Mouse (Mus musculus) forebrain, embryonic 15.5 days (tissue): ENCODE measurements around the gene Gm20661. TPM values are rescaled to one million over a fixed set of nuclear protein-coding genes. Genes with fewer than 3 reads are reported as not detected.

ENCODE experiments used
- ATAC-seq: fragments of 200-750 bp; cut with Nextera tagmentation; replicated peaks from 2 replicates; pipeline ENCODE4 v1.8.0; 2017; ENCODE audit warnings: mild to moderate bottlenecking, moderate TSS enrichment, moderate library complexity
- H3K27ac ChIP-seq: fragments of 300-500 bp; sonication (generic); replicated peaks from 2 replicates; pipeline ENCODE4 v1.5.1; 2015; ENCODE audit warnings: mild to moderate bottlenecking, inconsistent platforms
- H3K27me3 ChIP-seq: fragments of 300-500 bp; sonication (generic); 2 replicates; pipeline ENCODE4 v1.6.1; 2015; ENCODE audit warnings: inconsistent platforms
- H3K36me3 ChIP-seq: fragments of 300-500 bp; sonication (generic); 2 replicates; pipeline ENCODE4 v1.6.1; 2015; ENCODE audit warnings: mild to moderate bottlenecking, inconsistent platforms
- H3K4me1 ChIP-seq: fragments of 300-500 bp; sonication (generic); 2 replicates; pipeline ENCODE4 v1.6.1; 2015; ENCODE audit warnings: inconsistent platforms
- H3K4me2 ChIP-seq: fragments of 300-500 bp; sonication (generic); replicated peaks from 2 replicates; pipeline ENCODE4 v1.6.1; 2015; ENCODE audit warnings: mild to moderate bottlenecking, inconsistent platforms
- H3K4me3 ChIP-seq: fragments of 300-500 bp; sonication (generic); 2 replicates; pipeline ENCODE4 v1.5.1; 2015; ENCODE audit warnings: mild to moderate bottlenecking, inconsistent platforms
- H3K9ac ChIP-seq: fragments of 300-500 bp; sonication (generic); replicated peaks from 2 replicates; pipeline ENCODE4 v1.6.1; 2015; ENCODE audit warnings: mild to moderate bottlenecking, inconsistent platforms
- H3K9me3 ChIP-seq: fragments of 300-500 bp; sonication (generic); 2 replicates; pipeline ENCODE4 v1.6.1; 2016; ENCODE audit warnings: inconsistent platforms
- WGBS: fragments of 180-500 bp; shearing (Covaris S2); methylation state at CpG from one replicate; pipeline ENCODE4 v1.1.7; 2015; ENCODE audit warnings: mixed read lengths; 5-methylcytosine and 5-hydroxymethylcytosine counted together
- polyA plus RNA-seq: library from polyadenylated mRNA; unstranded; fragments of >200 nt; fragmentation: Nextera tagmentation; extraction: Ambion mirVana; gene quantifications from 2 replicates; pipeline ENCODE4 v1.2.1, GENCODE M21; 2015

The Gm20661 gene
- polyA plus RNA-seq, 1 experiment from 2014 or later, result 0.83 TPM

- Histone ChIP-seq H3K9me3 (no peaks in the 10 kb centered on the region), H3K4me3 (no peak overlapping the region), H3K9ac (no peak overlapping the region), H3K27ac (no peak overlapping the region), H3K27me3 (no peaks in the 10 kb centered on the region), H3K36me3 (no peaks in the 10 kb centered on the region), H3K4me1 (no peaks in the 10 kb centered on the region), H3K4me2 (no peak overlapping the region)
- ATAC-seq, result no peak
- 91% methylated on average over 5 of the region's 5 CpGs for WGBS
Observed at GRCm38 (mm10) chr9:107970311-107970710, 12.5 kb upstream of the Gm20661 start.

DNA sequence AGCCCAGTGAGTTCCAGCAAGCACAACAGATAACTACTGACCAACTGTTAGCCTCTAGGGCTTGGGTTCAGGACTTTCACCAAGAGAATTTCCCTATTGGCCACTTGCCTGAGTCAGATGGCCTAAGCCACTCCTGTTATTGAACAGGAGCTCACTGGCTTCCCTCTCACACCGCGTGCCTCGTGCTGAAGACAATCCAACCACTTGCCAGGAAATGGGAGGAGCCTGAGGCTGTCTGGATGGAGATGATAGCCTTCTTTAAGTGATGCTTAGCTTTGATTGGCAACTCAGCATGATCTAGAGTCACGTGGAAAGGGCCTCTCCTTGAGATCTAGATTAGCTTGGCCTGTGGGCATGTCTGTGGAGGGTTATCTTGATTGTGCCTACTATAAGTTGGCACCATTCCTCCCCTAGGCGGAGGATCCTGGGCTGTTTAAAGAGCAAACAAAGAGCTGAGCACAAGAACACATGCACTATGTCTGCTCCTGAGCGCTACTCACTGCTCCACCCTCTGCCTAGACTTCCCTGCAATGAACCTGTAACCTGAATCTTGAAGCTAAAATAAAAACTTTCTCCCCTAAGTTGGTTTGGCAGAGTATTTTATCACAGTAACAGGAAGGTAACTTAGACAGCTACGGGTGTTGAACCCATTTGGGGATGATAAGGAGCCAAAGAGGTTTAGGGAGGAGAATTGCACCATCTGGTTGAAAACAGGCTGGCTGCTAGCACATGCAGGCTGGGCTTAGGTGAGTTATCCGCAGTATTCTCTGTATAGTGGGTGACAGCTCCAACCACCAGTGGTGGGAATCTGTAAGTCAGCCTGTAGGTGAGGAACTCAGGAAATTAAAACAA is 10.9 kb upstream of the Gm20661 start:
- H3K9me3 ChIP-seq, result no peaks in the 10 kb centered on the region
- no peak for ATAC-seq
- no peak overlapping the region for H3K27ac ChIP-seq
- H3K4me3 ChIP-seq, result no peak overlapping the region
- H3K4me2 ChIP-seq, result no peak overlapping the region
- no peaks in the 10 kb centered on the region for H3K27me3 ChIP-seq
- H3K36me3 ChIP-seq, result no peaks in the 10 kb centered on the region
- no peaks in the 10 kb centered on the region for H3K4me1 ChIP-seq
- H3K9ac ChIP-seq, result no peak overlapping the region
- 87% methylated on average over 8 of the region's 8 CpGs for WGBS

- Histone ChIP-seq H3K27ac (no peak overlapping the region), H3K27me3 (no peaks in the 10 kb centered on the region), H3K9me3 (no peaks in the 10 kb centered on the region), H3K36me3 (no peaks in the 10 kb centered on the region), H3K4me3 (no peak overlapping the region), H3K9ac (no peak overlapping the region), H3K4me2 (no peak overlapping the region), H3K4me1 (no peaks in the 10 kb centered on the region)
- ATAC-seq, result no peak
- WGBS, result 87% methylated on average over 10 of the region's 10 CpGs
Observed at GRCm38 (mm10) chr9:107974491-107975171, 8.2 kb upstream of the Gm20661 start.

GRCm38 (mm10) chr9:107975399-107976386 is 7.2 kb upstream of the Gm20661 start, which contains the start of gene Uba7:
Gene Uba7, plus strand, starts transcription at chr9:107975505.
- Histone ChIP-seq H3K9me3 (no peaks in the 10 kb centered on the region), H3K4me3 (no peak within 1 kb of the TSS), H3K9ac (no peak within 1 kb of the TSS), H3K36me3 (no peaks in the 10 kb centered on the region), H3K27me3 (no peaks in the 10 kb centered on the region), H3K27ac (no peak within 1 kb of the TSS), H3K4me2 (no peak within 1 kb of the TSS), H3K4me1 (no peaks in the 10 kb centered on the region)
- 74% methylated on average over 12 of the region's 12 CpGs for WGBS
- ATAC-seq, result no peak

DNA sequence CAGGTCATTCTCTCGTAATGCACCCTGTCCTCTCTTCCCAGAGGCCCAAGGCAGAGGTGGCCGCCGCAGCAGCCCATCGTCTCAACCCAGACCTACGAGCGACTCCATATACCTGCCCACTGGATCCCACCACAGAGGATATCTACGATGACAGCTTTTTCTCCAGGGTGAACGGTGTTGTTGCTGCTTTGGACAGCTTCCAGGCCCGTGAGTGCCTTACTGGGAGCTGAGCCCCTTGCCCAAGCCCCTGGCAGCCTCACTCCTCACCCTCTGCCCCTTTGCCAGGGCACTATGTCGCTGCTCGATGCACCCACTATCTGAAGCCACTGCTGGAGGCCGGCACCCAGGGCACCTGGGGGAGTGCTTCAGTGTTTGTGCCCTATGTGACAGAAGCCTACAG is 4.0 kb upstream of the Gm20661 start:
- no peak for ATAC-seq
- WGBS, result 88% methylated on average over 12 of the region's 12 CpGs
- H3K4me3 ChIP-seq, result no peak overlapping the region
- H3K27me3 ChIP-seq, result no peaks in the 10 kb centered on the region
- no peaks in the 10 kb centered on the region for H3K9me3 ChIP-seq
- peaks cover 18% of the 10 kb centered on the region for H3K4me1 ChIP-seq
- H3K4me2 ChIP-seq, result no peak overlapping the region
- H3K27ac ChIP-seq, result no peak overlapping the region
- H3K9ac ChIP-seq, result no peak overlapping the region
- no peaks in the 10 kb centered on the region for H3K36me3 ChIP-seq

GRCm38 (mm10) chr9:107981684-107982605 is 913 bp upstream of the Gm20661 start:
- Histone ChIP-seq H3K4me3 (no peak overlapping the region), H3K9me3 (no peaks in the 10 kb centered on the region), H3K4me1 (peaks cover 34% of the 10 kb centered on the region), H3K27ac (peak overlapping the region; percentile 46), H3K36me3 (no peaks in the 10 kb centered on the region), H3K4me2 (no peak overlapping the region), H3K27me3 (no peaks in the 10 kb centered on the region; the same call in 1 of the 2 replicates), H3K9ac (no peak overlapping the region)
- no peak for ATAC-seq
- WGBS, result 59% methylated on average over 7 of the region's 7 CpGs

- ATAC-seq, result no peak
- Histone ChIP-seq H3K27me3 (no peaks in the 10 kb centered on the region; the same call in 1 of the 2 replicates), H3K36me3 (no peaks in the 10 kb centered on the region), H3K9ac (no peak overlapping the region), H3K4me3 (no peak overlapping the region), H3K4me2 (0 out of 2 replicates have a peak overlapping the region, but pooled peaks have one; percentile 15), H3K27ac (peak overlapping the region; percentile 46), H3K9me3 (no peaks in the 10 kb centered on the region), H3K4me1 (peaks cover 34% of the 10 kb centered on the region)
- 45% methylated on average over 4 of the region's 4 CpGs for WGBS
Observed at GRCm38 (mm10) chr9:107983421-107983890, 598 bp downstream of the Gm20661 start.

DNA sequence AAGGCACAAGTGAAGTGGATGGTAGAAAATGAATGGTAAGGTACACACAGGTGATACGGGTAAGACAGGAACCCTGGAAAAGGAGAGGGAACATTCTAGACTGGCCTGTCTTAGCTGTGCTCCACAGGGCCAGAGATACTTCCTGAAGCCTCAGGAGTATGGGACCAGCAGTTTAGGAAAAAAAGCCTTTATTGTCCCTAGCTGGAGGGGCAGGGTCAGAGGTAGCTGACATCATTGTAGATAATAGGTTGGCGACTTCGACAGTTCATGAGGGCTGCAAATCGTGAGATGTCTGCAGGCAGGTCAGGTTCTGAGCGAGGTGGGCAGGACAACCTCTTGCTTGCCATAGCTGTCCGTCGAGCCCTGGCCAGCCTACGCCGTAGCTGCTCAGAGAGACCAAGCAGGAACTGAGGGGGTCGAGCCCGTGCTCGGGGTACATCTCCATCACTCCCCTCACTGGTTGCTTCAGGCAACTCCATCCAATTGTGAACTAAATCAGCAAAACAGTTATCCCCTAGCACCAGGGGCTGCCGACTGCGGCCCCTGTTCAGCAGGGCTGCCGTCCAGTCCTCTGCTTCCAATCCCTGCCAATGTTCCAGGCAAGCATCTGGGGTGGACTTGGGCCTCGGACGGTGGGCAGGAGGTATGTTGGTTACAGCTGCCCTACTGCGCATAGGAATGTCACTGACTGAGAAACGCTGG is 1.3 kb downstream of the Gm20661 start:
- Histone ChIP-seq H3K27ac (no peak overlapping the region), H3K9ac (no peak overlapping the region), H3K4me3 (no peak overlapping the region), H3K4me2 (peak overlapping the region; percentile 67), H3K9me3 (no peaks in the 10 kb centered on the region), H3K4me1 (peaks cover 34% of the 10 kb centered on the region), H3K36me3 (no peaks in the 10 kb centered on the region), H3K27me3 (no peaks in the 10 kb centered on the region; the same call in 1 of the 2 replicates)
- WGBS, result 80% methylated on average over 19 of the region's 19 CpGs
- ATAC-seq, result no peak

DNA sequence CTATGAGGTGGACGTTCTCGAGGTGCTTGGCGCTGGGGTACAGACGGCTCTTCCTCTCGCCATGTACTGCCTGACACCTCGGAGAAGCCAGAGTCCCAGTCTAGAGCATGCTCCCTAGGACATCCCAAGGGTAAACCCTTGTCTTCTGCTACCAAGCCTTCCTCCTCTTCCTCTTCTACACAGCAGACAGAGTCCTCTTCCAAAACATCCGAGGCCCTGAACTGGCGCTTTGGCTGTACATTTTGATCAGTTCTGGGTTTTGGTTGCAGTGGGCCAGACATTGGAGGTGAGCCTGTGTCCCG is 1.8 kb downstream of the Gm20661 start:
- ATAC-seq, result no peak
- H3K27ac ChIP-seq, result peak overlapping the region; percentile 28; the same call in 1 of the 2 replicates

More for the DNA sequence above, 1.8 kb downstream of the Gm20661 start:
- Histone ChIP-seq H3K27me3 (no peaks in the 10 kb centered on the region; the same call in 1 of the 2 replicates), H3K4me3 (peak overlapping the region; percentile 53), H3K4me1 (peaks cover 34% of the 10 kb centered on the region), H3K9me3 (no peaks in the 10 kb centered on the region), H3K36me3 (no peaks in the 10 kb centered on the region), H3K4me2 (peak overlapping the region; percentile 67), H3K9ac (peak overlapping the region; percentile 44; the same call in 1 of the 2 replicates)
- 68% methylated on average over 9 of the region's 9 CpGs for WGBS
